Mouse (Mus musculus) adrenal gland, postnatal 10 days (tissue): ENCODE data around the gene Frs2. TPM values are rescaled to one million over a fixed set of nuclear protein-coding genes. Genes with fewer than 3 reads are reported as not detected.
A peak's percentile ranks its signal among the peaks of the same experiment; 100 is the strongest.

Experiments used
- DNase-seq: peaks from one replicate; pipeline ENCODE4 v3.0.0; 2021; ENCODE audit warnings: mixed read lengths
- total RNA-seq, 2 experiments: library from RNA; stranded (reverse); gene quantifications; 2 replicates each; pipeline ENCODE4 v1.2.3; 2021

Gene Frs2
- total RNA-seq, 2 experiments from 2014 or later = 24.0 to 26.4 TPM

- no peak for DNase-seq
Measured at GRCm38 (mm10) chr10:117106244-117106643, 42.1 kb downstream of the Frs2 start.

DNA sequence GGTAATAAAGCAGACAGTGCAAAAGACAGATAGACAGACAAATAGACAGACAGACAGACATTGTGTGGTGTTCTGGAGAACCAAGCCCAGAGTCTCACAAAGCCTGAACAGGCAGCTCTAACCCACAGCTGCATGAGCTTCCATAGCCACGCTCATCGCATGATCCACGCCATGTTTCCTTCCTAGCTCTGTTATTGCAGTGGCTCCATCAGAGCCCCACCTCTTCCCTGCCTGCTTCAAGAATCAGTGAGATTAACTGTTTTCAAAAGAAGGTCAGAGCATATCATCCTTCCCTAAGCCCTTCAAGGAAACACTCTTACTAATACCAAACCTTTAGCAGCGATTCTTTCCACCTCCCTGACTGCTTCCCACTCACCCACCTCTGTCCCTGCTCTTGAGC, 43.3 kb downstream of the Frs2 start:
- DNase-seq = no peak

GRCm38 (mm10) chr10:117103854-117104598, 44.3 kb downstream of the Frs2 start:
- no peak for DNase-seq

- DNase-seq = no peak
Measured at GRCm38 (mm10) chr10:117100175-117100574, 48.2 kb downstream of the Frs2 start.

DNA sequence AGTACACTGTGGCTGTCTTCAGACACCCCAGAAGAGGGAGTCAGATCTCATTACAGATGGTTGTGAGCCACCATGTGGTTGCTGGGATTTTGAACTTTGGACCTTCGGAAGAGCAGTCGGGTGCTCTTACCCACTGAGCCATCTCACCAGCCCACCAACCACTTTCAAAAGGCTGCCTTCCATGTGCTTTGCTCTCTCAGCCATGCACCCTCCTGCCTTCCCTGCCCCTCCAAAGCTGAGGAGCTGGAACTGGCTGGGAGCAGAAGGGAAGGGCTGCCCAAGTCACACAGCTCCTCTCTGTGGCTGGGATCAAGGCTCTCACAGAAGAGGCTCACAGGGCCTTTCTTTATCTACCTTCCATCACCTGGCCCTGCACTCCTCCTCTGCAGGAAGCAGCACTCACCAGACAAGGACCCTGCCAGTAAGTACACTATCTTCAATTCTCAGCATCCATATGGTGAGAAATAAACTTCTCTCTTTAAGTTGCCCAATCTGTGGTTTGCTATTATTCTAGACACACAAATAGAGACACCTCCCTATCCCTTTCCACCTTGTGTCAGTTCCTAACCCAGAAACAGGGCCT, 51.1 kb downstream of the Frs2 start:
- DNase-seq = no peak

DNA sequence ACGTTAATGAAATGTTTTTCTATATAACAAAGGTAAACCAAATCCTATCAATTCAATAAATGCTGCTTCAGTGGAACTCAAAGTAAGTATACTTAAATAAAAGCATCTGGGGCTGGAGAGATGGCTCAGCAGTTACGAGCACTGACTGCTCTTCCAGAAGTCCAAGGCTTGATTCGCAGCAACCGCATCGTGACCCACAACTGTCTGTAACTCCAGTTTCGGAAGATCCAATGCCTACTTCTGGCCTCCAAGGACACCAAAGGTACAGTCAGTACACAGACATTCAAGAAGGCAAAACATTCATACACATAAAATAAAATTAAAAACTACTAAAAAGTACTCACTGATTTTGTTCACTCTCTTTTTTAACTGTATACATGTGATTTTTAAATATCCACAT, 52.2 kb downstream of the Frs2 start:
- no peak for DNase-seq

- no peak for DNase-seq
Measured at GRCm38 (mm10) chr10:117094504-117095329, 53.6 kb downstream of the Frs2 start.

DNA sequence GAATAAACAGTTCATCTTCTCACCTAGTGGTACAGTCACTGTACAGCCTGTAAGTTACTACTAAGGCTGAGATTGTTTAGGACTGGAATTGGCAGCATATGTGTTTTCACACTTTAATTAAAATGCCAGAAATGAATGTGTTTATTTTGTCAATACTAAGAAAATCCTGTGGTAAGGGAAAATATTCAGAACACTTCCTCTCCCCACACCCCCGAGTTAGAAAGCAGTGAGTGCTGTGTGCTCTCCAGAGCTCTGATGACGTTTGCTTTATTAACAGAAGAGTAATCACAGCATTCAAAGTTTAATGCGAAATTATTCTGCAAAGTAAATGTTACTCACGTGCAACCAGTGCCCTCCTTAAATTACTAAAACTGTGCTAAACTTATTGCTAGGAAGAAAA, 58.7 kb downstream of the Frs2 start:
- no peak for DNase-seq

- no peak for DNase-seq
Measured at GRCm38 (mm10) chr10:117081914-117082359, 66.4 kb downstream of the Frs2 start.

DNA sequence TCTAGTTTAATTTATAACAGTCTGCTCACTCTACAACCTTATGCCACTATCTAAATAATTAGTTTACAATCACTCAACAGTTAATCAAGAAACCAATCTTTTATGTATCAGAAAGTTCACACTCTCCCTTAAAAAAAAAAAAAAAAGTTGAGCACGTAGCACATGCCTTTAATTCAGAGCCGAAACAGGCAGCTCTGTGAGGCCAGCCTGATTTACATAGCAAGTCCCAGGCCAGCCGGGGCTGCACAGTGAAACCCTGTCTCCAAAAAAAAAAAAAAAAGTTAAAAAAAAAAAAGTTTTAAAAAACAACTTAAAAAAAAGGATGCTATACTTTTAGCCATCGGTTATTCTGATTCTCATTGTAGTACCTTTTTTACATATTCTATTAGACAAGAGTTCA, 67.0 kb downstream of the Frs2 start:
- DNase-seq = no peak

DNA sequence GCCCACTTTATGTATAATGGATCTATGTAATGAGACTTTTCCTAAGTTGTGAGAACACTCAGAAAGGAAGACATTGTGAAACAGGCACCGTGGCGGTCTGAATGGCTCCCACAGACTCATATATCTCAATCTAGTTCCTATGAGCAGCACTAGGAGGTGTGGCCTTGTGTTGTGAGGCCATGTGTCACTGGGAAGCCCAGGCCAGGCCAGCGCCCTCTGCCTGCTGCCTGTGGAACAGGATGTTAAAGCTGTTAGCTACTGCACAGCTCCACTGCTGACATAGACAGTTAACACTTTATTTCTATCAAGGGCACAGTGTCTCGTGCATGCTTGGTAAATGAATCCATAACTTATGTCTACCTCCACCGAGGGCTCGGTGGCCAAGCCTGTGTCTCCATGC, 70.0 kb downstream of the Frs2 start:
- DNase-seq = peak; percentile 74

GRCm38 (mm10) chr10:117073176-117073575, 75.2 kb downstream of the Frs2 start:
- no peak for DNase-seq

GRCm38 (mm10) chr10:117072191-117072888, 76.0 kb downstream of the Frs2 start:
- DNase-seq = no peak

DNA sequence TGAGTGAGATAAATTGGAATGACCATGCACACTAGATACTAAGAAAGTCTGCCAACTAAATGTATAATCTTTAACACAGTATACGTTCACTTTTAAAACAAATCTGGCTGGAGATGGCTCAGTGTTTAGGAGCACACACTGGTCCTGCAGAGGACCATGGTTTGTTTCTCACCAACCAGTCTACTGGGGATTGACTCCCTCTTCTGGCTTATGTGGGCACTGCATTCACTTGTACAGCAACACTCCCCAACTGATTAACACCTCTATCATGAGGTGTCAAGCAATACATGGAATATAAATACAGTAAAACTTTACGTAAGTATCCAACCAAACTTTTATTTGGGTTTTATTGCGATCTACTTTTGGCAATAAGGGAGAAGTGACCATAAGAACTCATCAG, 79.2 kb downstream of the Frs2 start:
- no peak for DNase-seq

DNA sequence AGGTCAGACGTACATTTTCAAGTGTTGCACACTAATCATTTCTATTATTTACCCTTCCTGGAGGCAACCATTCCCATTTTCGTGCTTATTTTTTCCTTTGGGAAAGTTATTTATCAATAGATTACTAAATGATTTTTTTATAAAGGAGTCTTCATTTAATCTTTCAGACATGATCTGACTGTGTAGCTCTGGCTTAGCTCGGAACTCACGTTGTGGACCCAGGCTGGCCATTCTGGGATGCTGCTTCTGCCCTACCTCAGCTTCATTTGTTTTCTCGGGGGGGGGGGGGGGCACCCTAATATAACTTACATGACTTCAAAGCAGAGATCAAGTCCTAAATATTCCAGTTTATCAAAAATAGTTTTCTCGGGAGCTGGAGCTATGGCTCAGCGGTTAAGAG, 84.3 kb downstream of the Frs2 start:
- no peak for DNase-seq

DNA sequence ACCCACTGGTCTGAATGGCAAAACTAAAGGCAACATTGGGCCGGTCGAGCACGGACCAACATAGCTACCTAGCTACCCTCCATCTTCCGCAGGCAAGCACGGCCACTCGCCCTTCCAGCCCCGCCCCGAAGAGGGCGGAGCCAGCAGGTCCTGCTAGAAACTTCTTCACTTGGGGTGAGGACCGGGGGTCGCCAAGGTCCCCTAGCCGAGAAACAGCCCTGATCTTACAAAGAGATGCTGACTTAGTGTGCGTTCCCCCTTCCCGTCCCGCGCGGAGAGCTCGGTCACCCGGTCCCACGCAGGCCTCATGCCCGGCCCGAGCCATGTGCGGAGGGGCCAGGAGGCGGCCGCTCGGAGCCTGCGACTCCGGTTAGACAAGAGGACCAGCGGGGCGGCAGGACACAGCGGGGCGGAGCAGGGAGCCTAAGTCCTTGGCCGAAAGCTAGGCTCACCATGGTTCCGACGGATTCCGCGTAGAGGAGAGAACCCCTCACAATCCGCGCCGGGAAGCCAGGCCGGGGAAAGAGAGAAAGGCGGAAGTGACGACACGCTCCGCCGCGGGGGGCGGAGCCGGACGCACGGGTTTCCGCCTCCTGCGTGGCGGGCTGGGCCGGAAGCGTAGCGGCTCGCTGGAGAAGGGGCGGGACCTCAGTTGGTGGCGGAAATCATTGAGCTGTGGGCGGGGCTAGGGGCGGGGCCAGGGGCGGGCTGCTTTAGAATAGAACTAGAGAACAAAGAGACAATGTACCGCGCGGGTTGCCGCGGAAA, 84.9 kb downstream of the Frs2 start, which contains the start of gene Cct2:
Gene Cct2, minus strand, starts transcription at position 561 of the 768 bp plus-strand sequence.
- peak; percentile 95 for DNase-seq

DNA sequence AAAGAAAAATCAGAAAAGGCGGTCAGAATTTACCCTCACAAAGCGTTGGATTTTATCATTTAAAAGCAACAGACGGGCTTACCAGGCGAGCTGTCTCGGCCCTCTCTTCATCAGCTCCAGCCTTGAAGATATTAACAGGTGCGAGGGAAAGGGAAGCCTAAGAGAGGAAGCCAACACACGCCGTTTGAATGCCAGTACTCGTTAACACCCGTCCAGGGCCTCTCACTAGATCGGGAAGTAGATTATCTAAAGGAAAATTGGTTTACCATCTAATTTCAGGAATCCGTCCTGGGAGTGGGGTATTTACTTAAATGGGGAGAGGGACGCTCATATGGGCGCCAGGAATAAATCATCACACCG, 85.5 kb downstream of the Frs2 start:
- no peak for DNase-seq

DNA sequence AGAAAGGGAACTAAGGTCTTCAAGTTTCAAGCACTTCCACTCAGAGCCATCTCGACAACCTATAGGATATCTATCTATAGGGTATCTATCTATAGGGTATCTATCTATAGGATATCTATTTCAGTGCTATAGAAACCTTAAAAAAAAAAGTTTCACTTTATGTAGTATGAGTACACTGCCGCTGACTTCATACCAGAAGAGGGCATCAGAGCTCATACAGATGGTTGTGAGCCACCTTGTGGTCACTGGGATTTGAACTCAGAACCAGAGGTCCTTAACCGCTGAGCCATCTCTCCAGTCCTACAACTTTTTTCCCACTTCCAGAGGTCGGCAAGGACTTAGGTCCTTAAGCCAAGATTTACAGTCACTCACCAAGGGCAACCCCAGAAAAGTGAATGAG, 92.7 kb downstream of the Frs2 start:
- no peak for DNase-seq

GRCm38 (mm10) chr10:117049961-117050597, 98.3 kb downstream of the Frs2 start:
- peak; percentile 47 for DNase-seq

DNA sequence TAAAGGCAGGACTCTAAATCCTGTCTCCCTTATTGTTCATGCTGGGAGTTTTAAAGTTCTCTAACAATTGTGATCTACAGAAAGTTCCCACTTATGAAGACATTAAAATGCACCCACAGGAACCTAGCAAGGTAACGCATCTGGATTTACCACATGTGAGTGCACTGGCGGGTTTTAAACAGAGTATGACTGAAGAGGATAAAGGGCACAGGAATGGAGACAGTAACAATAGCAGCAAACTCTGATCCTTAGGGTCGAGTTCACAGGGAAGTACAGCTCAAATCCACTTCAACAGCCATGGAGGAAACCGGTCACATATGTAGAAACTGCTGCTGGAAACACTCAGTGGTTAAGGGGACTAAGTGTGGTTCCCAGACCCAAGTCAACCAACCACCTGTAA, 99.1 kb downstream of the Frs2 start:
- DNase-seq = no peak
